Mouse (Mus musculus): ENCODE data around the gene Zfp111.

The Zfp111 gene

GRCm38 (mm10) chr7:24211343-24211742, at the start of gene Zfp111:
Gene Zfp111, minus strand, starts transcription at chr7:24211443.
- DNase-seq (ENCODE audit: low spot score): no peak

GRCm38 (mm10) chr7:24260000-24260312, 48.7 kb upstream of the Zfp111 start:
- DNase-seq (ENCODE audit: low spot score): no peak

DNA sequence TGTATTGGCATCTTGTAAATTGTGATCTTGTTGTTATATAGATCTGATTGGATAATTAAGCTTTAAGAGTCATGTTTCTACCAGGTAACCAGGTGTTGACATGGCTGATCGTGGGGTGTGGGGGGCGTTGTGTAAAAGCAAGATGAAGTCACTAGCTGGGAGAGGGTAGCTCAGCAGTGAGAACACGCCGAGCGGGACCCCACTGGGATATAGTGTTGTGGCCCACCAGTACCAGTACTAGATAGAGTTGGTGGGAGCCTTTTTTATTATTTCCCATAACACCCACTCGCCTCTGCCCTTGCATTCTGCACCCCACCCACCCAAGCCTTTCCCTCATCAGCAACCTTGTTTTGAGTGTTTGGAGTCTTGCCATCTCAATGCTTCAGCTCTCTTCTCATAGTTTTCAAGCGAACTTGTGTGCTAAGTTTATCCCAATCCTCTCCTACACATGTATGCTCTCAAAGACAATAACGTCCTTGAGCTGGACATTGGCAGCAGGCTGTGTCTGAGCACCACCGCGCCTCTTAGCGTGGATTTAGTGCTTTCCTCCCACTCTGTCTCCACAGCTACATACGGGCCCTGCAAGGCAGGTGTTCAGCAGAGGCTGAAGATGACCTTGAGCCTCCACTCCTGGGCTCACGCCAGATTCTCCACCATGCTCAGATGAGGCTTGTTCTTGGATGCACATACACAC, 48.2 kb upstream of the Zfp111 start:
- peak; percentile 61 for DNase-seq (ENCODE audit: low spot score)

DNA sequence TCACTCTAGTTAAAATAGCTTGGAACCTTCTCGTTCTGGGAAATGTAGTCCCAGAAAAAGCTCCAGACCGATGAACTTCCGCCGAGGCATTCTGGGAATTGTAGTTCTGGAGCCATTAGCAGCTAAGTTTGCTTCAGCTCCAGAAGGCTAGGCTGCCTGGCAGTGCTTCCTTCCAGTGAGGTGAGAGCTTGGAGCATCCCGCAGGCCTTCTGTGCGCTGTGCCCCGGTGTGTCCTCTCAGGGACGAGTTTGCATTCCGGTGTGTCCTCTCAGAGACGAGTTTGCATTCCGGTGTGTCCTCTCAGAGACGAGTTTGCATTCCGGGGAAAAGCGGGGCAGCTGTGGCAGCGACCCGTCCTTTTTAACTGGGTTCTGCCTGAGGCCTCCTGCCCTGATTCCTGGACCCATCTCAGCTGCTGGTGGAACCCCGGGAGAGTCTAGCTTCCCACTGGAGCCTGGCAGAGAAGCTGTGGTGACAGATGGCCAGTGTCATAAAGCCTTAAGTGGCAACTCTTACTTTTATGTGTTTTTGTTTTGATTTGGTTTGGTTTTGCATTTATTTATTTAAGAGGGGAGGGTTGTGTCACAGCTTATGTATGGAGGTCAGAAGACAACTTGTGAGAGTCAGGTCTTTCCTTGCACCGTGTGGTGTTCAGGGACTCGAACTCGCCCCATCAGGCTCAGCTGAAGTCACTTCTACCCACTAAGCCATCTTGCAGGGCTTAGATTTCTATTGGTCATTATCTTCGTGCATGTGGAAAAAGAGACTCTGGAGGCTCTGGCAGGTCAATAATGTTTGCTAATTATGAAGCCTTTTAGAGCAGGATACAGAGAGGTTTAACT, 43.6 kb upstream of the Zfp111 start, which contains the start of gene Zfp108:
Gene Zfp108 (plus strand): TSS at position 162 of the 842 bp plus-strand sequence.
- peak; percentile 81 for DNase-seq (ENCODE audit: low spot score)

- no peak for DNase-seq (ENCODE audit: low spot score)
Observed at GRCm38 (mm10) chr7:24253779-24254615, 42.8 kb upstream of the Zfp111 start.

DNA sequence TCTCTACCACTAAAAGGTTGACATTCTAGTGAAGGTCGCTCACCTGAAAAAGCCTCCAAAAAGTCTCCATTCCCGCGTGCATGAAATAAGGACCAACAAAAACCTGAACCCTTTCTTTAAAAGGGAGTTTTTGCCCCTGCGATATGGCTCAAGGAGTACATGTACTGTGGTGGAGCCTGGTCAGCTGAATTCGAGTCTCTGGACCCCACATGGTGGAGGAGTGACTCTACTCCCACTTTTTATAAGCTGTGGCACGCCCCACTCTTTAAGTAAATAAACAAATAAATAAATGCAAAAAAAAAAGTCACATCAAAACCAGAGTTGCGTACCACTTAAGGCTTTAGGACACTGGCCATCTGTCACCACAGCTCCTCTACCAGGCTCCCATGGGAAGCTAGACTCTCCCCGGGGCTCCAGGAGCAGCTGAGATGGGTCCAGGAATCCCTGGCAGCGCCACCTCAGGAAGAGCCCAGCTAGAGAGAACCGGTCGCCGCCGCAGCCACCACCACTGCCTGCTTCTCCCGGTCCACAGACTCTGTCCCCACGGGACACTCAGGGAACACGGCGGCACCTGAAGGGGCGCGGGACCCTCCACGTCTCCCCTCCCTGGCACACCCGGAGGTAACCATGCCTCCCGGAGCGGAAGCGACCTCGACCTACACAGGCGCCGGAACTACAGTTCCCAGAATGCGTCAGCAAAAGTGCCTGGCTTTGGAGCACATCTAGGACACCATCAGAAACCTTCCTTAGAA, 26.0 kb upstream of the Zfp111 start, which contains the start of gene Zfp109:
Gene Zfp109 (minus strand): TSS at position 521 of the 752 bp plus-strand sequence.
- peak; percentile 67 for DNase-seq (ENCODE audit: low spot score)

DNA sequence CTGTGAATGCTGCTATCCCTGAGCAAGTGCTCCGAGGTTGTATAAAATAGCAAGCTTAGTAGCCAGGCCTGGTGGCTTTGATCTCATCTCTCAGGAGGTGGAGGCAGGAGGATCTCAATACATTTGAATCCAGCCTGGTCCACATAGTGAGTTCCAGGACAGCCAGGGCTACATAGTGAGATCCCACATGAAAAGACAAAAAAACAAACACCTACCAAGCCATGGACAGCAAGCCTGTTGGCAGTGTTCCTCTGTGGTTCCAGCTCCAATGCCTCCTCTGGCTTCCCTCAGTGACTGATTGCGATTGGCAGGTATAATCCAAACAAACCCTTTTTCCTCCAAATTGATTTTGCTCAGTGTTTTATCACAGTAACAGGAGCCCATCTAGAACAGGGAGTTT, 947 bp downstream of the Zfp111 start:
- DNase-seq (ENCODE audit: low spot score): no peak

DNA sequence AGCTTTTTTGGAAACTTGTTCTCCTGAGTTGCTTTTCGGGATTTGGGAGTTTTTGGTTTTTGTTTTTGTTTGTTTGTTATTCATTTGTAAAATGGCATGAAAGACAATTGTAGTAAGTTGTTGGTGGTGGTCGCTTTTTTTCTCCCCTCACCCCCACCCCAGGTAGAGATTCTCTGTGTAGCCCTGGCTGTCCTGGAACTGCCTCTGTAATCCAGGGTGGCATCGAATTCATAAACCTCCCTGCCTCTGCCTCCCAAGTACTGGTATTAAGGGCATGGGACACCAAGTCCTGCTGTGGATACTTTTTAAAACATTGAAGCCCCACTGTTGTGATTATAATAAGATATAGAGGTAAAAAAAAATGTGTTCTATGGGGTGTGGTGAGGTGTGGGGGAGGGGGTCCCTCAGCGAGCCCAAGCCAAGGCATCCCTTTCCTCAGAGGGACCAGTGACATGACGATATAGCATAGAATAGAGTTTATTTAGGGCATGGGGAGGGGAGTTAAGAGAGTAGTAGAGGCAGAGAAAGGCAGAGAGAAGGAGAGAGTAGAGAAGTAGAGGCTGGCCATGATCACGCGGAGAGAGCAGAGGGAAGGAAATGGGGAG, 2.9 kb downstream of the Zfp111 start:
- DNase-seq (ENCODE audit: low spot score): no peak

- DNase-seq (ENCODE audit: low spot score): peak; percentile 75
Observed at GRCm38 (mm10) chr7:24207488-24208261, 3.6 kb downstream of the Zfp111 start.

- no peak for DNase-seq (ENCODE audit: low spot score)
Observed at GRCm38 (mm10) chr7:24196961-24197360, 14.3 kb downstream of the Zfp111 start.

- no peak for DNase-seq (ENCODE audit: low spot score)
Observed at GRCm38 (mm10) chr7:24193157-24193556, 18.1 kb downstream of the Zfp111 start.

DNA sequence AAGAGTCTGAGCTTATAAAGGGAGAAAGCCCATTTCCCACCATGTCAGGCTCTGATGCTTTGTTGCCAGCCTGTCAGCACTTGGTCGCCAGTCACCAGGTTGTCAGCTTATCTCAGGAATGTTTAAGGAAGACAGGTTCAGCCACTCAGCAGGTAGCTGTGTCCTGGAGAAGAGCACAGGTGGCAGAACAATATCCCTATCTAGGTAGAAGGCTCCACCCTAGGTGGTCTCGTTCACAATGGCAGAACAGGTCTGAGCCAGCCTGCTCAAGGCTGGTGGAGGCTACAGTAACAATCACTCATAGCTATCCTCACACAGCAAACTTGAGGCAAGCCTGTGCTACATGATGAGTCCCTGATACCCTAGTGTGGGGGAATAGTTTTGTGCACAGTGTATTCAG, 19.9 kb downstream of the Zfp111 start:
- DNase-seq (ENCODE audit: low spot score): no peak

GRCm38 (mm10) chr7:24189571-24189944, 21.7 kb downstream of the Zfp111 start:
- no peak for DNase-seq (ENCODE audit: low spot score)

- no peak for DNase-seq (ENCODE audit: low spot score)
Observed at GRCm38 (mm10) chr7:24188901-24189570, 22.2 kb downstream of the Zfp111 start.

DNA sequence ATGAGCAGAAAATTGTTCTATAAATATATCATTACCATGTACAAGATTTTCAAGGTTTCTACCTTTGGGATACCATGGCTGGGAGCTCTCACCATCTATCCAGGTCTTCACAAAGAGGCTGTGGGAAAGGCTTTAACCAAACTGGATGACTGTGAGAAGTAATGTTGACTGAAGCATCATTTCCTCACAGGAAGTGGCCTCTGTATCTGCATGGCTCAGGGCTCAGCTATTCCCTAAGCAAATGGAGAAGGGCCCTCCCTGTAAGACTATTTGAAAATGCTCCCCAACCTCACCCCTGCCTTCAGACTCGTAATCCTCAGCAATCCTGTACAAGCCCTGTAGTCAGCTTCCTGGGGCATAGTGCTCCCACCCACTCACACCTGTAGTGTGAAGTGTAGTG, 23.6 kb downstream of the Zfp111 start:
- DNase-seq (ENCODE audit: low spot score): no peak

DNA sequence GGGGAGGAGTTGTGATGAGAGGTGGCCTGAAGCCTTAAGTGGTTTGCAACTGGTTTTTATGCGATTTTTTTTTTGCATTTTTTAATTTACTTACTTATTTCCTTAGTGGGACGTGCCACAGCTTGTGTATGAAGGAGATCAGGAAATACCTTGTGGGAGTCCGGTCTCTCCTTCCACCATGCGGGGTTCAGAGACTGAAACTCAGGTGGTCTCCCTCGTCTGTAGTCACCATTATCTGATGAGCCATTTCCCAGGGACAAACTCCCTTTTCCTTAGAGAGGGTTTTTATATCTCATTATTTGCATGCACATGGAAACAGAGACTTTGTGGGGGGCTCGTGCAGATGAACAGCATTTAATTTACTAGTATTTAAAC, 35.9 kb downstream of the Zfp111 start:
- no peak for DNase-seq (ENCODE audit: low spot score)

GRCm38 (mm10) chr7:24174618-24175336, 36.5 kb downstream of the Zfp111 start, which contains the start of gene Zfp114:
Gene Zfp114, plus strand, starts transcription at chr7:24175060.
- peak; percentile 79 for DNase-seq (ENCODE audit: low spot score)

DNA sequence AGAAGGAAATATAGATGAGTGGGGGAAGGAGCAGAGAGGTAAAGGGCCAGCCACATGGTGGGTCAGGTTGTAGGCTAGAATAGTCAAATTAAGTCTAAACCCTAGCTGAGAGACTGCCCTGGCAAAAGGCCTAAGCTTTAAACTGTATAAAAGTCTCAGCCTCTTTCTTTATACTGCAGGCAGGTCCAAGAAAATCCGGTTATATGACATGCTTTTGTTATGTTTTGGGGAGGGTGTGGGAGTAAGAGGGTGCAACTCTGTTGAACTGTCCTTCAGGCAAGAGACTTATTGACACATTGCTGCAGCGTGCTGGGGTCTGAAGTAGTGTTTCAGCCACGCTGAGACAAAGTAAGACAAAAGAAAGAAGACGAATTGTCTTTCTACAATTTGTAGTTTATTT, 39.1 kb downstream of the Zfp111 start:
- no peak for DNase-seq (ENCODE audit: low spot score)

GRCm38 (mm10) chr7:24153272-24153671, 58.0 kb downstream of the Zfp111 start:
- DNase-seq (ENCODE audit: low spot score): peak; percentile 1

Measured in testis, postnatal 14 days (tissue).